Mouse (Mus musculus) lung, postnatal 0 days (tissue): ENCODE data around the gene Morf4l2. TPM values are rescaled to one million over a fixed set of nuclear protein-coding genes. Genes with fewer than 3 reads are reported as not detected.
"Not testable (repeated sequence)": the region's sequence is repeated elsewhere in the genome, so short reads cannot be mapped to it uniquely, and the experiment has no call there.

ENCODE experiments used
- ATAC-seq: fragments of 200-750 bp; cut with Nextera tagmentation; 2 replicates; pipeline ENCODE4 v1.8.0; 2017; ENCODE audit warnings: moderate library complexity
- DNase-seq: peaks from one replicate; pipeline ENCODE4 v3.0.0-alpha.2; 2016; ENCODE audit warnings: low spot score
- H3K27ac ChIP-seq: fragments of 300-500 bp; sonication (generic); 2 replicates; pipeline ENCODE4 v1.5.1; 2014; ENCODE audit warnings: antibody characterized with exemption, mild to moderate bottlenecking, low read length, mixed read lengths
- H3K27me3 ChIP-seq: fragments of 300-500 bp; sonication (generic); replicated peaks from 2 replicates; pipeline ENCODE4 v1.6.1; 2014; ENCODE audit warnings: low read length, mixed read lengths; ENCODE audit not compliant: insufficient read depth
- H3K36me3 ChIP-seq: fragments of 300-500 bp; sonication (generic); 2 replicates; pipeline ENCODE4 v1.6.1; 2014; ENCODE audit warnings: low read length, mixed read lengths; ENCODE audit not compliant: insufficient read depth
- H3K4me1 ChIP-seq: fragments of 300-500 bp; sonication (generic); 2 replicates; pipeline ENCODE4 v1.6.1; 2014; ENCODE audit warnings: antibody characterized with exemption, low read depth, low read length, mixed read lengths; ENCODE audit not compliant: insufficient read depth
- H3K4me2 ChIP-seq: fragments of 300-500 bp; sonication (generic); replicated peaks from 2 replicates; pipeline ENCODE4 v1.6.1; 2014; ENCODE audit warnings: low read depth, mild to moderate bottlenecking, low read length, moderate library complexity, mixed read lengths
- H3K4me3 ChIP-seq: fragments of 300-500 bp; sonication (generic); 2 replicates; pipeline ENCODE4 v1.5.1; 2014; ENCODE audit warnings: low read depth, low read length
- H3K9ac ChIP-seq: fragments of 300-500 bp; sonication (generic); replicated peaks from 2 replicates; pipeline ENCODE4 v1.6.1; 2014; ENCODE audit warnings: low read depth, mild to moderate bottlenecking
- H3K9me3 ChIP-seq: fragments of 300-500 bp; sonication (generic); 2 replicates; pipeline ENCODE4 v1.6.1; 2016; ENCODE audit warnings: low read length, mixed read lengths
- CTCF ChIP-seq: IDR thresholded peaks from 2 replicates; pipeline ENCODE4 v1.5.1; 2016; ENCODE audit warnings: antibody characterized with exemption, mild to moderate bottlenecking
- EP300 ChIP-seq: IDR thresholded peaks from 2 replicates; pipeline ENCODE4 v1.6.1; 2016; ENCODE audit warnings: antibody characterized with exemption, mild to moderate bottlenecking, control low read depth
- WGBS: fragments of 180-500 bp; shearing (Covaris S2); extraction: QIAGEN DNeasy Blood & Tissue Kit; methylation state at CpG from one replicate; pipeline ENCODE4 v1.1.7; 2014; 5-methylcytosine and 5-hydroxymethylcytosine counted together
- polyA plus RNA-seq: library from polyadenylated mRNA; unstranded; fragments of >200 nt; fragmentation: Nextera tagmentation; extraction: Ambion mirVana; gene quantifications from 2 replicates; pipeline ENCODE4 v1.2.1, GENCODE M21; 2015

Gene Morf4l2
- polyA plus RNA-seq, 1 experiment from 2014 or later, result 313 TPM

GRCm38 (mm10) chrX:136708168-136708681 is 35.3 kb downstream of the Morf4l2 start:
- WGBS, result 14% methylated on average over 18 of the region's 18 CpGs
- ATAC-seq, result peak; percentile 88
- Histone ChIP-seq H3K9ac (peak overlapping the region; percentile 48), H3K9me3 (no peaks in the 10 kb centered on the region), H3K36me3 (no peaks in the 10 kb centered on the region), H3K27ac (peak overlapping the region; percentile 68), H3K4me3 (peak overlapping the region; percentile 50), H3K4me1 (no peaks in the 10 kb centered on the region), H3K27me3 (no peaks in the 10 kb centered on the region), H3K4me2 (peak overlapping the region; percentile 57)
- DNase-seq, result peak; percentile 58
- TF ChIP-seq CTCF (no peak), EP300 (no peak; the same call in 1 of the 2 replicates)

- H3K9me3 ChIP-seq, result no peaks in the 10 kb centered on the region
- H3K9ac ChIP-seq, result peak within 1 kb of the TSS; percentile 48
- H3K27ac ChIP-seq, result peak within 1 kb of the TSS; percentile 68
- no peaks in the 10 kb centered on the region for H3K4me1 ChIP-seq
- WGBS, result 14% methylated on average over 15 of the region's 15 CpGs
- H3K36me3 ChIP-seq, result no peaks in the 10 kb centered on the region
- ATAC-seq, result peak; percentile 95
- peak; percentile 73 for DNase-seq
- H3K4me2 ChIP-seq, result peak within 1 kb of the TSS; percentile 57
- TF ChIP-seq CTCF (no peak), EP300 (no peak)
- peak within 1 kb of the TSS; percentile 50 for H3K4me3 ChIP-seq
- H3K27me3 ChIP-seq, result no peaks in the 10 kb centered on the region
Observed at GRCm38 (mm10) chrX:136707446-136708167, 35.9 kb downstream of the Morf4l2 start, which contains the start of gene Tceal1. Gene Tceal1, plus strand, starts transcription at chrX:136707982.

DNA sequence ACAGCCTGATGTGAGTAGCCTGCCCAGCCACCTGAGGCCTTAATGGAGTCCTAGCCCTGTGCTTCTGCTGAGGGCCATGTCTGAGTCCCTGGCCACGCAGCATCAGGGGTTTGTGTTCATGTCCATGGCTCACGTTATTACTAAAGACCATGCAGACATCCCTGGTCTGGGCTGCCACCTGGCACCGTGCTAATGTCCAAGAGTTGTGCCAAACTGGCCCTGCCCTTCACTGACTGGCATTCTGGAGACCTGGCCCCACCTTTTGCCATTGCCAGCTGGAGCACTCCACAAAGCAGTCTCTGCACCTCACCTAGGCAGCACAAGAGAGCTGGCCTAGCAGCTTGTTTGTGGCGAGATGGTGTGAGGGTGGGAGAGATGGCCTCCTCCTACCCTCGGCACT is 50.3 kb downstream of the Morf4l2 start:
- Histone ChIP-seq H3K27ac (no peak overlapping the region), H3K4me1 (no peaks in the 10 kb centered on the region), H3K4me2 (no peak overlapping the region), H3K4me3 (no peak overlapping the region), H3K27me3 (no peaks in the 10 kb centered on the region), H3K9ac (no peak overlapping the region), H3K36me3 (no peaks in the 10 kb centered on the region), H3K9me3 (no peaks in the 10 kb centered on the region)
- ATAC-seq (no peak), DNase-seq (no peak)
- WGBS, result 79% methylated on average over 5 of the region's 5 CpGs
- no peak for TF ChIP-seq EP300
- no peak for TF ChIP-seq CTCF

GRCm38 (mm10) chrX:136692294-136692675 is 51.2 kb downstream of the Morf4l2 start:
- ATAC-seq (no peak), DNase-seq (no peak)
- Histone ChIP-seq H3K36me3 (no peaks in the 10 kb centered on the region), H3K4me3 (no peak overlapping the region), H3K9me3 (no peaks in the 10 kb centered on the region), H3K9ac (no peak overlapping the region), H3K4me2 (no peak overlapping the region), H3K4me1 (no peaks in the 10 kb centered on the region), H3K27me3 (no peaks in the 10 kb centered on the region), H3K27ac (no peak overlapping the region)
- no peak for TF ChIP-seq CTCF
- TF ChIP-seq EP300, result no peak
- WGBS, result 78% methylated on average over 4 of the region's 4 CpGs

GRCm38 (mm10) chrX:136691606-136692293 is 51.7 kb downstream of the Morf4l2 start:
- H3K36me3 ChIP-seq, H3K9me3 ChIP-seq, H3K9ac ChIP-seq, H3K27ac ChIP-seq, H3K4me1 ChIP-seq, DNase-seq, H3K4me2 ChIP-seq, H3K27me3 ChIP-seq, ATAC-seq, H3K4me3 ChIP-seq: not testable (repeated sequence)
- 40% methylated on average over 3 of the region's 3 CpGs for WGBS

Other genes starting within 250 kb of the Morf4l2 start
- gene Kir3dl1, start 225.7 kb downstream of the Morf4l2 start, polyA plus RNA-seq, result not detected in 2 replicates
- gene Kir3dl2, start 199.6 kb downstream of the Morf4l2 start, polyA plus RNA-seq, result not detected in 2 replicates
- gene Tceal3, start 152.8 kb downstream of the Morf4l2 start, polyA plus RNA-seq, result 2.1 and 3.1 TPM in 2 replicates
- gene Tceal1, start 35.7 kb downstream of the Morf4l2 start, polyA plus RNA-seq, result 12.2 and 12.3 TPM in 2 replicates
- not detected in 2 replicates for gene Glra4, start 36.5 kb upstream of the Morf4l2 start, polyA plus RNA-seq
- gene Plp1, start 79.0 kb upstream of the Morf4l2 start, polyA plus RNA-seq, result 0.84 and 1.6 TPM in 2 replicates
- gene Rab9b, start 125.1 kb upstream of the Morf4l2 start, polyA plus RNA-seq, result 0.02 and 0.04 TPM in 2 replicates
- gene H2bfm, start 183.6 kb upstream of the Morf4l2 start, polyA plus RNA-seq, result not detected in 2 replicates
- gene Tmsb15b2, start 231.8 kb upstream of the Morf4l2 start, polyA plus RNA-seq, result 15.2 and 19.8 TPM in 2 replicates
- 0.95 TPM in 1 of 2 replicates, not detected in the other for gene Tmsb15l, start 233.2 kb upstream of the Morf4l2 start, polyA plus RNA-seq
- gene Tmsb15b1, start 233.2 kb upstream of the Morf4l2 start, polyA plus RNA-seq, result 12.8 and 15.3 TPM in 2 replicates
- 0.88 and 1.5 TPM in 2 replicates for gene Zcchc18, start 249.5 kb upstream of the Morf4l2 start, polyA plus RNA-seq